Mouse (Mus musculus): ENCODE measurements around the gene Cox14.
"Not testable (repeated sequence)": the region's sequence is repeated elsewhere in the genome, so short reads cannot be mapped to it uniquely, and the experiment has no call there.

Cox14 gene

DNA sequence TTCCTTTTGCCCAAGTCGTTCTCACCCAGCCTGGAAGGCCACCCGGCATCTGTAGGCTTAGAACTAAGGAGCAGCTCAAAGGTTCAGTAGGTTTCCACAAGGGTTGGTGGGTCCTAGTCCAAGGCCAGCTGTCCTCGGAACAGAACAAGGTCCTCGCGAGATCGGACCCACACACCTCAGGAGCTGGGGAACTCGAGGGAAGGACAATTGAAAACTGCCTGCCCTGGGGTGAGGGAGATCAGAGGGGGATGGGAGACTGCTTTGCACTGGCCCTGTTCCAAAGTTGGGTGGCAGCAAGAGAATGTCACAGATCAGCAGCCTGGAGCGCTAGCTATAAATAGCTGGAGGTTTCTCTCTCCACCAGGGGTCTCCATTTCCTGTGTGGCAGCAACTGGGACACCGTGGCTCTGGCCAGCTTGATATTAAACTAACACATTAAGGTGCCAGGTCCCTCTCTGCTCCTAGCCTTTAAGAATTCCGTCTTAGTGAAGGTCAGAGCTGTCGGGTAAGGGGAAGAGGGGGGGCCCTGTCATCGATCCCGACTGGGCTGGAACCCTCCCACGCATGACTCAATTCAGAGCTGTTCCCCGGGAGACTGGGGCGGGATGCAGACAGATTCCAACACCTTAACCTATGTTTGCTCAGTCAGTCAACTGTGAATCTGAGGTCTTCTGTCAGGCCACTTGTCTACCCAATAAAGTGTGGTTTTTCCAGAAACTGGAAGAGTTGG lies 961 bp upstream of the Cox14 start:
- DNase-seq (ENCODE audit: extremely low spot score, low read depth, low spot score) = no peak

DNA sequence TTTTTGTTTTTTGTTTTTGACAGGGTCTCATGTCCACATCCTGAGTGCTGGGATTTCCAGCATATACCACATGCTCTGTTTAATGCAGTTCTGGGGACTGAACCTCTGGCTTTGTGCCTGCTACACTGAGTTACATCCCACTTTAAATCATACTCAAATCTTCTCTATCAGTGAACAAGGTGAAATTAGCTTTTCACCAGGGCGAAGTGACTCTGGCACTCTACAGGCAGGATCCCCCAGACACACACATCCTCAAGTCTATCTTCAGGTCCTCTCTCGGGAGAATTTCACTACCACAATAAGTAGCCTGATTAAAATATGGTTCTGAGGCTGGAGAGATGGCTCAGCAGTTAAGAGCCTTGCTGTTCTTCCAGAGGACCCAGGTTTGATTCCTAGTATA lies 1.1 kb downstream of the Cox14 start:
- DNase-seq (ENCODE audit: extremely low spot score, low read depth, low spot score) = no peak

DNA sequence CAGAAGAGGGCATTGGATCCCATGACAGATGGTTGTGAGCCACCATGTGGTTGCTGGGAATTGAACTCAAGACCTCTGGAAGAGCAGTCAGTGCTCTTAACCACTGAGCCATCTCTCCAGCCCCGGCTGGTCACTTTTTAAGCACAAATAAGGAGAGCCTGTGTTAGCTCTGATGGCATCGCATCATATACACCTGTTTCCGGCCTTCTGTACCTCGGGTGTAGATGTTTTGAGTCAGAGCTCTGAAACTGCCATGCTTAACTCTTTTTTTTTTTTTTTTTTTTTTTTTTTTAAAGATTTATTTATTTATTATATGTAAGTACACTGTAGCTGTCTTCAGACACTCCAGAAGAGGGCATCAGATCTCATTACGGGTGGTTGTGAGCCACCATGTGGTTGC lies 1.6 kb downstream of the Cox14 start:
- DNase-seq (ENCODE audit: extremely low spot score, low read depth, low spot score) = not testable (repeated sequence)

DNA sequence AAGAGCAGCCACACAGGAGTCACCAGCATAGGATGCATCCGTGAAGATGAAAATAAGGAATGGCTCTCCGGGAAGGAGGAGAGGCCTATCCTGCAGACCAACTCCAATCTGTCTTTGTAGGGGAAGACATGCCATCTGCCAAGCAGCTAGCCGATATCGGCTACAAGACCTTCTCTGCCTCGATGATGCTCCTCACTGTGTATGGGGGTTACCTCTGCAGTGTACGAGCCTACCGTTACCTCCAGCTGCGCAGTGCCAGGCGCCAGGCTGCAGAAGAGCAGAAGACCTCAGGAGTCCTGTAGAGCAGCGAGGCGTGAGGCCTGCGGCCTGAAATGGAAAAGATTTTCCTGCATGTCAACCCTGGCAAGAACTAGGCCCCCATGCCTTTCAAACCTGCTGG lies 2.1 kb downstream of the Cox14 start:
- no peak for DNase-seq (ENCODE audit: extremely low spot score, low read depth, low spot score)

DNA sequence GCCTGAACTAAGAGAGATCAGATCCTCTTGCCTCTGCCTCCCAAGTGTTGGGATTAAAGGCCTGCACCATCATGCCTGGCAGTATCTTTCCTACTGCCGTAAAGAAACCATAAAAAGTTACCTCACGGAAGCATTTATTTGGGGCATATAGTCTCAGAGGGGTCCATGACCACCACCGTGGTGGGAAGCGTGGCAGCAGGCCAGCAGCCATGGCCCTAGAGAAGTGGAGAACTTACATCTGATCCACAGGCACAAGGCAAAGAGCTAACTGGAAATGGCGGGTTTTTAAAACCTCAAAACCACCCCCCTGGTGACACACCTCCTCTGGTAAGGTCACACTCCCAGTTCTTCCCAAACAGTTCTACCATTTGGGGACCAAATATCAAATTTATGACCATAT lies 2.8 kb downstream of the Cox14 start:
- DNase-seq (ENCODE audit: extremely low spot score, low read depth, low spot score) = no peak

DNA sequence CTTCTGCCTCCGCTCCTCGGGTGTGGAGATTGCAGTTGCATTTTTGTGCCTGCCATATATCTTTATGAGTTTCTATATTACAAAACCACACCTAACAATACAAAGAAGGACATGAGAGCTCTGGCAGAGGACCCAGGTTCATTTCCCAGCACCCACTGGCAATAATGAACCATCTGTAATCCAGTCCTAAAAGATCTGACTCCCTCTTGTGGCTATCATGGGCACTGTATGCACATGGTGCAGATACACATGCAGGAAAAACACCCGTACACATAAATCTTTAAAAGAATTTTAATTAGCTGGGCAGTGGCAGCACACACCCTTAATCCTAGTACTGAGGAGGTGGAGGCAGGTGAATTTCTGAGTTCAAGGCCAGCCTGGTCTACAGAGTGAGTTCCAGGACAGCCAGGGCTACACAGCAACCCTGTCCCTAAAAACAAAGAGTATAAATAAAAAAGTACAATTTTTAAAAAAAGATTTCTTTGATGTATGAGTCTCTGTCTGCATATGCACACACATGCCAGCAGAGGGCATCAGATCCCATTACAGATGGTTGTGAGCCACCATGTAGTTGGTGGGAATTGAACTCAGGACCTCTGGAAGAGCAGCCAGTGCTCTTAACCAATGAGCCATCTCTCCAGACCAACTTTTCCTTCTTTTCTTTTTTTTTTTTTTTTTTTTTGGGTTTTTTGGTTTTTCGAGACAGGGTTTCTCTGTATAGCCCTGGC lies 3.8 kb downstream of the Cox14 start:
- no peak for DNase-seq (ENCODE audit: extremely low spot score, low read depth, low spot score)

DNA sequence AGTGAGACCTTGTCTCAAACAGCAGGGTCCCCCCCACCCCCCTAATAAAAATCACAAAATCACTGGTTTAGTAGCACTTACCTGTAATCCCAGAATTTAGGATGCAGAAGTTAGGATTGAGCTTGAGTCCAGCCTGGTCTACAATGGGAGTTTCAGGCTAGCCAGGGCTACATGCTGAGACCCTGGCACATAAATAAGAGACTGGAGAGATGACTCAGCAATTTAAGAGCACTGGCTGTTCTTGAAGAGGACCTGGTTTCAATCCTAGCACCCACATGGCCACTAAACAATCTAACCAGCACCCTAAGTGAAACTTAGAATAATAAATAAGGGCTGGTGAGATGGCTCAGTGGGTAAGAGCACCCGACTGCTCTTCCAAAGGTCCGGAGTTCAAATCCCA lies 5.7 kb downstream of the Cox14 start:
- DNase-seq (ENCODE audit: extremely low spot score, low read depth, low spot score) = no peak

DNA sequence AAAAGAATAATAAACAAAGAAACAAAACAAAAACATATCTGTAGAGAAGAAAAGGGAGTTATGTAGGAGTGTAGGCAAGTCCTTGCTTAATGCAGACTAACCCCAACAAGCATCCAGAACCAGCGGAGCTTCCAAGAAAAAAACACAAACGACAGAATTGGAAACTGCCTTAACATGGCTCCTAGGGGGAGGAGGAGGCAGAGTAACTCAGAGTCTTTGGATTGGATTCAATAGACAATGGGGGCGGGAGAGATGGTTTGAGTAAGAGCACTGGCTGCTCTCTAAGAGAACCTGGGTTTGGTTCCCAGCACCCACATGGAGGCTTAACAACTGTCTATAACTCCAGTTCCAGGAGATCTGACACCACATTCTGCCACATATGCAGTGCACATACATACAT lies 6.3 kb downstream of the Cox14 start:
- no peak for DNase-seq (ENCODE audit: extremely low spot score, low read depth, low spot score)

DNA sequence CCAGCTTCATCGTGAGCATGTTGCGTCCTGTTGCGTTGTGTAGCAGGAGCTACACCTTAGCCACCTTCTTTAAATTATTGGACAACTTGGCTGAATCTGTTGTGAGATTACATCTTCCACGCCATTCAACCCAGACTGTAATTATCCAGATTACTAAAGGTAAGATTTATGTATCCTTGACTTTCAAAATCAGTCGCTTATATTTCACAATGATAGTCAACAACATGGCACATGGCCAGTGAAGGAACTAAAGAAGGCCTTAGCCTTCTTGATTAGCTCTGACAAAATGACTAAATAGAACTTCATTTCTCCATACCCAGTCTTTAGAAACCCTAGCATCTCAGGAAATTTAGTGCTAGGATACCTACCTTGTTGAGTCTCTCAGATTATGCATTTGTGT lies 7.8 kb downstream of the Cox14 start:
- DNase-seq (ENCODE audit: extremely low spot score, low read depth, low spot score) = no peak

DNA sequence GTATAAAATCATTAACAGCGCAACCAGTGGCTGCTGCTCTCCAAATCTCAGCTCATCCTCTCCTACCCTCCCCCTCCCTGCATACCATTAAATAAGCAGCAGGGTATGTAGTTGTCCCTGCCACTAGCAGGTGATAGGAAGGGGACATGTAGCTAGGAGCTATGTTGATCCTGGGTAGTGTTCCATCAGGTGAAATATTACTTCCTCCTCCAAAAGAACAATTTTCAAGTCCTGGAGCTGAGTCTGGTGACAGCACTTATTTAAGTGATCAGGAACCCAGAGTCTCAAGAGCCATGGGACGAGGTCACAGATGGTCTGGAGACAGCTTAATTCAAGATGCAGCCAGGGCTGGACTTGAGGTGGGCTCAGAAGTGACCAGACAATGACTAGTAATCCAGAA lies 10.2 kb downstream of the Cox14 start:
- DNase-seq (ENCODE audit: extremely low spot score, low read depth, low spot score) = no peak

DNA sequence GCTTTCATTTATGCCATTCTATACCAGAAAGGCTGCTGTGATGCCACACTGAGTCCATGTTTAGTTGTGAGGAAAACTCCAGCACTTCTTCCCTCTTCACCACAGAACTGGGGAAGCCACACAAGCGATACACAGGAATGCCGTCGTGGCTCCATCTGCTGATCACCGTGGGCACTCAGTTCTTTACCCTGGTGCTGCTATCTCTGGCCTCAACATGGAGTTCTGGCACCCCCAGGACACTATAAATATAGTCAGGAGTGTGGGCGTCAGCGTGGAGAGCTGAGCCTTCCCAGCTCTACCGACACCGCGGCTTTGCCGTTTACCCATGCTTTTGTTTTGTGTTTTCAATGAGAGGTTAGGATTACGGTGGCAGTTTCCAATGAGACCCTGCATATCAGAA lies 11.3 kb downstream of the Cox14 start:
- DNase-seq (ENCODE audit: extremely low spot score, low read depth, low spot score) = no peak

DNA sequence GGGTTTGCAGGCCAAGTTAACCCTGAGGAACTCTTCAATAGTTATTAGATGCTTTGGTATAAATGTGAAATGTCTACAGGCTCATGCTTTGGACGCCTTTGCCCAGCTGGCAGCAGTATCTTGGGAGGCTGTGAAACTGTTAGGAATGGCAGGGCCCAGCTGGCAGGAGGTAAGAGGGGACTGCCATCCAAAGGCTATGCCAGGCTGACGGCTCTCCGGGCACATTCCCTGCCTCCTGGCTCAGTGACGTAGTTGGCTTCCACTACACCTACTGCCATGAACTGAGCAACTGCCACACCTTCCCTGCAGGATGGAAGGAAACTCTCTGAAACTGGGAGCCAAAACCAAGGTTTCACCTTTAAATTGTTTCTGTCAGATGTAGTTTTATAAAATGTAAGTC lies 14.8 kb downstream of the Cox14 start:
- DNase-seq (ENCODE audit: extremely low spot score, low read depth, low spot score) = no peak

DNA sequence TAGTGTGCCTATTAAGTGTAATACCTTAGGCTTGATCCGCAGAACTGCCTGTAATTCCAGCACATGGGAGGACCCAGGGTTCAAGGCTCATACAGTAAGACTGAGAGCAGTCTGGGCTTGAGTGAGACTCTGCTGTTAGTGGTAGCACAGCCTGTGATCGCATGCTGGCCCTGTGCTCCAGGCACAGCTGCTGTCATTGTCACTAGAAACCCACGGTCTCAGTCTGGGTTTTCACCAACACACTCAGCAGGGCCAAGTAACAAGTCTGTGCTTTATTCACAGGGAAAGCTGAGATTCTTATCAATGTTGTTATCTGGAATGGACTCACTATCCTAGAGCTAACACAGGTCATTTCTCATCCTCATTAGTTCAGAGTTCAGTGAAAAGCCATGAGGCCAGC lies 28.8 kb downstream of the Cox14 start:
- DNase-seq (ENCODE audit: extremely low spot score, low read depth, low spot score) = no peak

DNA sequence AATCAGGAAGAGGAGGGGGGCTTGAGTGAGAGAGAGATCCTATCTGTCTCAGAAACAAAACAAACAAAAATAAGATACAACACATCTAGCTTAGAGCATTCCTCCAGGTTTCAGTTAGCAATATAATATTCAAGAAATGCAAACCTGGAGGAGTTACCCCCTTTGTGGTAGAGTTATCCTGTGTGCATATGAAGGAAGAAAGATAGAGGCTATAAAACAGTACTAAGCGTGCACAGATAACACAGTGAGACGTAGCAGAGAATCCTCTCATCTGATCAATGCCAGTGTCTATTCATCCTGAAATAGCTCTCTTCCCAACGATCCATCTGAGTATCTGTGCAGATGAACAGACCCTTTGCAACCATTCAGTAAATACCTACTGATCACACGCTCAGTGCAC lies 42.0 kb downstream of the Cox14 start:
- DNase-seq (ENCODE audit: extremely low spot score, low read depth, low spot score) = no peak

DNA sequence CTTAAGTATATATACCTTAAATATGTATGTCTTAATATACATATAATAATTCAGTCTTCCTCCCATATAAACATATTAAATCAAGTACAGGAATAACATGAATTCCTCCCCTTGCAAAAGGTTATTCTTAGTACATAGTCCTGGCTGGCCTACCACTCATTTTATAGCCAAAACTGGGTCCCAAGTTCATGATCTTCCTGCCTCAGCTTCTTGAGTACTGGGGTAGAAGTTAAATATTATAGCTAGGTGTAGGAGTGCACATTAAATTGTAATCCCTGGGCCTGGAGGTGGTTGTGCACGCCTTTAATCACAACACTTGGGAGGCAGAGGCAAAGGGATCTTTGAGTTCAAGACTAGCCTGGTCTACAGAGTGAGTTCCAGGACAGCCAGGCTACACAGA lies 43.3 kb downstream of the Cox14 start:
- no peak for DNase-seq (ENCODE audit: extremely low spot score, low read depth, low spot score)

DNA sequence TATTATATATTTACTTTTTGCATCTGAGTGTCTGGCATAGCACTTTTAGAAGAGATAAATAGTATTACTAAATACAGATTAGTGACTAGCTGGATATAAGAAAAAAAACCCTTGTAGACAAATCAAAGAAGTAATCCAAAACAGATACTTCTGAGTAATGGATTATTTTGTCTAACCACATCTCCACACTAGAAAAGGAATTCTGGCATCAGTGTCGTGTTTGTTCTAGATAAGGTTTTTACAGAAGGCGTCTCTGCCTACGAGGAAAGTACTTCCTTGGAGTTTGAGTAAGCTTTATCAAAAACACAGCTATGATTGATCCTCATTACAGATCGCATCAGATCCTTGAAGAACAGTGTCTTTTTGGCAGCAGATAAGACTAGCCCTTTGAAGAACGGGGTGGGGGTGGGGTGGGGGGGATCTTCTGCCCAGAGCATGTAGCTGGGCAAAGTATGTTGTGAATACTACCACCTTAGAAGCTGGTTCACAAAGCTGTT lies 45.6 kb downstream of the Cox14 start:
- DNase-seq (ENCODE audit: extremely low spot score, low read depth, low spot score) = no peak

DNA sequence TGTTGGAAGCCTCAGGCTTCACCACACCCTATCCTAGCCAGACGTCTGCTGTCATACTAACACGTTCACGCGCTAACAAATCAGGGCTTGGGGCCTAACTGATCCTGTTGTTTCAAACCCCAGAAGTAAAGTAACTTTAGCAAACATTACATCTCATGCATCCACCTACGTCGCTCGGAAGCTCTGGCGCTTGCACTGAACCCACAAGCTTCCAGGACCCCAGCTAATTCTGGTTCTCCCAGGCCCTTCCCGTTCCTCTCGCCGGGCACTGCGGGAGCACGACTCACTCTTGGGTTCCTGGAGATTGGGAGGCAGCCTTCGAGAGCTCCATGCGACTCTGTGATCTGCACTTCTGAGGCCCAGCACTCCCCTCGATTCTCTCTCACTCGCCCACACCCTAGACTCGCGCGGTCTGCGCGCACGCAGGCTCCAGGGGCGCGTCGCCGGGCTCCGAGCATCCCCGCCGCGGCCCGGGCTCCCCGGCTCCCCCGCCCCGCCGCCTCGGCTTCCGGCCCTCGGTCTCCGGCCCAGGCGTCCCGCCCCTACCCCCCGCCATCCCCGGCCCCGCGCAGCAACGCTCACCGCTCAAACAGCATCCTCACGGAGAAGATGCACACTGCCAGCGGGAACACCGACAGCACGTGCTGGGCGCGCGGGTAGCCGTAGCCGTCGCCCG lies 46.3 kb downstream of the Cox14 start:
- DNase-seq (ENCODE audit: extremely low spot score, low read depth, low spot score) = no peak

DNA sequence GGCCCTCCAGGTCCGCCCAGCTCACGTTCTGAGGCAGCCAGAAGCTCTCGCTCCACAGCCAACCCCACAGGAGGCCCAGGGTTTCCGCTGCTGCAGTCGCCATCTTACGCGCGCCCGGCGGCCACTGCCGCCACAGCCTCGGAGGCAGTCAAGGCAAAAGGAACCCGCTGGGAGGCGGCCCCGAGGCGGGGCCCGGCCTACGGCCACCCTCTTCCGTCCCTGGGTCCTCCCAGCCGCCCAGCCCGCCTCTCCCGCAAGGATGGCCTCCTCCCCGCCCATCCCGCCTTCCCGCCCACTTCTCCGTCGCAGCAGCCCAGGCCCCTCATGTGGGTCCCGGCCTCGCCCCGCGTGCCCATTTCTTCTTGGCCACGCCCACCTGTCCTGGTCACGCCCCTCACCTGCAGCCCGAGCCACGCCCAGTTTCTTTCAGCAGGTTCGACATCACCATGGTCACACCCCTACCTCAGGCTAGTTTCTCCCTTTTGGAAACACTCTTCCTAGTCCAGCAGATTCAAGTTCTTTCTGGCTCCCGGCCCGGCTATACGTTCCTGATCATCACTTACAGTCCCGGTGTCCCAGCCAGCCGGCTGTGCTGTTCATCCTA lies 47.0 kb downstream of the Cox14 start:
- no peak for DNase-seq (ENCODE audit: extremely low spot score, low read depth, low spot score)

DNA sequence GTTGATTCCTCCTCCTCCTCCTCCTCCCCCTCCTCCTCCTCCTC lies 47.3 kb downstream of the Cox14 start, which contains the start of gene Cers5:
Gene Cers5 (minus strand): TSS at position 5 of the 44 bp plus-strand sequence.
- DNase-seq (ENCODE audit: extremely low spot score, low read depth, low spot score) = not testable (repeated sequence)

DNA sequence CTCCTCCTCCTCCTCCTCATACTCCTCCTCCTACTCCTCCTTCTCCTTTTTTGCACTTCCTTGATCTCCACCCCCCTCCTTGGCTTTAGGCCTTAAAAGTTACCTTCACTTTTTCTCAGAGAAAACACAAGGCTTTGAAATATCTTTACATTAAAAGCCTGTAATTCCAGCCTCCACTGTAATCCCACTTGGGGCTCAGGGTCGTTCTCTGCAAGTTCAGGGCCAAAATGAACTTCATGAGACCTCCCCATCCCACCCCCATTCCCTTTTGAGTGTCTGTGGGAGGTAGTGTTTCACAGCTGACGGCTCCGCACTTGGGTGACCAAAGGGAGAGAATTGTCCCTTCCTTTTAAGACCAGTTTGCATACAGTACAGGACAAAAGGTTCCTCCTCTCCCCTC lies 47.5 kb downstream of the Cox14 start:
- DNase-seq (ENCODE audit: extremely low spot score, low read depth, low spot score) = no peak
